8 mouse cellular contexts compared by ENCODE assay signal in genomic region chr11:76494360-76495126, GRCm38 (mm10).
DNase-seq lines count a peak whose midpoint lies in the region; ATAC-seq lines count a peak whose summit lies in the region.

No protein-coding gene starts in this region.

- no peaks in the 10 kb centered on the region for H3K36me3 ChIP-seq in intestine, embryonic 16.5 days (ENCODE audit: control insufficient read depth, insufficient read depth, low read length)
- H3K36me3 ChIP-seq in limb, embryonic 10.5 days, result no peaks in the 10 kb centered on the region
- no peaks in the 10 kb centered on the region for H3K36me3 ChIP-seq in midbrain, embryonic 11.5 days (ENCODE audit: control insufficient read depth, insufficient read depth, low read length)

- H3K4me1 ChIP-seq in intestine, embryonic 16.5 days (ENCODE audit: control insufficient read depth, insufficient read depth, low read length), result peaks cover 47% of the 10 kb centered on the region
- H3K4me1 ChIP-seq in limb, embryonic 10.5 days, result peaks cover 91% of the 10 kb centered on the region
- H3K4me1 ChIP-seq in midbrain, embryonic 11.5 days (ENCODE audit: control insufficient read depth, insufficient read depth, low read length), result peaks cover 20% of the 10 kb centered on the region

- H3K27ac ChIP-seq in intestine, embryonic 16.5 days (ENCODE audit: low read length), result peak overlapping the region; percentile 99
- peak overlapping the region; percentile 95 for H3K27ac ChIP-seq in limb, embryonic 10.5 days
- peak overlapping the region; percentile 71 for H3K27ac ChIP-seq in midbrain, embryonic 11.5 days (ENCODE audit: low read depth, low read length)

- ATAC-seq in intestine, embryonic 16.5 days, result peak; percentile 50
- ATAC-seq in midbrain, embryonic 11.5 days (ENCODE audit: low FRiP score), result peak; percentile 75

- under 1% methylated on average over 59 of the region's 67 CpGs for WGBS in intestine, embryonic 16.5 days
- under 1% methylated on average over 66 of the region's 67 CpGs for WGBS in limb, embryonic 10.5 days
- WGBS in midbrain, embryonic 11.5 days, result under 1% methylated on average over 50 of the region's 67 CpGs

- no peaks in the 10 kb centered on the region for H3K27me3 ChIP-seq in intestine, embryonic 16.5 days (replicated peaks; ENCODE audit: control insufficient read depth, insufficient read depth, low read length)
- H3K27me3 ChIP-seq in limb, embryonic 10.5 days (ENCODE audit: low read depth, poor library complexity, severe bottlenecking), result no peaks in the 10 kb centered on the region
- no peaks in the 10 kb centered on the region; the same call in 1 of the 2 replicates for H3K27me3 ChIP-seq in midbrain, embryonic 11.5 days (ENCODE audit: control insufficient read depth, insufficient read depth, low read length)

- DNase-seq in adipocyte (ENCODE audit: low spot score), result peak; percentile 74
- peak; percentile 76 for DNase-seq in embryo, embryonic 10 days (ENCODE audit: low spot score)
- peak; percentile 80 to 89 for DNase-seq in gastrocnemius, postnatal 4 days (ENCODE audit: low spot score in 2 of 2)
- DNase-seq in limb, embryonic 10.5 days (ENCODE audit: low spot score), result peak; percentile 84
- DNase-seq in midbrain, embryonic 11.5 days (ENCODE audit: low spot score, missing footprints), result peak; percentile 96
- peak; percentile 86 for DNase-seq in right cerebral cortex, postnatal 4 days
- no peak for DNase-seq in c-Kit-positive CD71-positive TER-119-positive erythroid progenitor cells, embryonic 14.5 days (ENCODE audit: low spot score)

- H3K4me2 ChIP-seq in intestine, embryonic 16.5 days (ENCODE audit: low read depth, low read length), result peak overlapping the region; percentile 65
- peak overlapping the region; percentile 94 for H3K4me2 ChIP-seq in midbrain, embryonic 11.5 days

- H3K9ac ChIP-seq in intestine, embryonic 16.5 days (ENCODE audit: low read depth, low read length), result peak overlapping the region; percentile 94
- H3K9ac ChIP-seq in midbrain, embryonic 11.5 days (ENCODE audit: low read length), result peak overlapping the region; percentile 88

- peak overlapping the region; percentile 76 for H3K4me3 ChIP-seq in intestine, embryonic 16.5 days (ENCODE audit: low read length)
- H3K4me3 ChIP-seq in limb, embryonic 10.5 days, result peak overlapping the region; percentile 67
- peak overlapping the region; percentile 60 for H3K4me3 ChIP-seq in midbrain, embryonic 11.5 days (ENCODE audit: low read depth, low read length)

- H3K9me3 ChIP-seq in intestine, embryonic 16.5 days (ENCODE audit: control insufficient read depth, low read length), result no peaks in the 10 kb centered on the region
- no peaks in the 10 kb centered on the region for H3K9me3 ChIP-seq in limb, embryonic 10.5 days (replicated peaks)
- no peaks in the 10 kb centered on the region for H3K9me3 ChIP-seq in midbrain, embryonic 11.5 days (ENCODE audit: control insufficient read depth, low read length)
